Mouse (Mus musculus) olfactory bulb, adult 2 months (tissue): ENCODE measurements around the gene Gpnmb.

Experiments used
- CTCF ChIP-seq: fragments of 200-500 bp; IDR thresholded peaks from 2 replicates; pipeline ENCODE4 v1.5.1; 2012; ENCODE audit warnings: low read depth, mild to moderate bottlenecking, low read length, moderate library complexity; ENCODE audit not compliant: insufficient read depth
- POLR2A ChIP-seq: fragments of 200-500 bp; IDR thresholded peaks from 2 replicates; pipeline ENCODE4 v1.6.1; 2012; ENCODE audit warnings: mild to moderate bottlenecking, low read depth, low read length, moderate library complexity; ENCODE audit not compliant: insufficient read depth

- TF ChIP-seq CTCF (no peak), POLR2A (no peak)
These were observed 14.0 kb upstream of the Gpnmb start for GRCm38 (mm10) chr6:49022384-49022783.
